ENCODE assay signal across 22 mouse cellular contexts in the genomic region with DNA sequence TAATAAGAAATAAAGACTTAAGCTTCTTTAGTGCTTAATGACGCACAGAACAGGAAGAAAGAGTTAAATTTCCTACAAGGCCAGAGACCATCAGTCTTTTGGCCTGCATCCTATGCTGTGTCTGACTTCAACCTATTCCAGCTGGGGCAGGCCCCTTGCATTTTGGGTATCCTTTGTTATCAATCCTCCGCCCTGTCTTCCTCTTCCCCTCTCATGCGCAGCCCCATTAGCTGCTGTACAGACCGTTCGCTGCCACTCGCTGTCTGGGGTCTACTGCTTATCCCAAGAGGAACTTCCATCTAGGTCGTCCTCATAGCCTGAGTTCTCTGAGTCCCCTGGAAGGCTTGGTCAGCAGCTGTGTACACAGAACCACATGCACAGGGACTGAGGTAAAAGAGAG.
DNase-seq lines count a peak whose midpoint lies in the region; ATAC-seq lines count a peak whose summit lies in the region.
"Had no signal": no experiment of that assay in that cellular context is flagged by ENCODE, and none has a peak within 500 bp of the region (broad histone marks: within the 10 kb centered on the region; RNA-seq: fewer than 3 reads in every experiment).

No protein-coding gene starts in this region.

- ATAC-seq in heart, embryonic 12.5 days (ENCODE audit: insufficient number of reproducible peaks, low FRiP score) = no peak
- 0 out of 2 replicates have a peak, but pooled peaks have one; percentile 41 for ATAC-seq in neural tube, embryonic 14.5 days (ENCODE audit: low read depth)
- ATAC-seq in limb, embryonic 11.5 days (ENCODE audit: insufficient number of reproducible peaks, low FRiP score, low TSS enrichment, low read depth) = peak; percentile 44; the same call in 1 of the 2 replicates
- no peak for ATAC-seq in hindbrain, embryonic 16.5 days
- ATAC-seq: CD4-positive, CD25-positive, alpha-beta regulatory T cell, adult 4 months; forebrain, embryonic 13.5 days; forebrain, embryonic 16.5 days; hindbrain, postnatal 0 days; inflammation-experienced regulatory T-cells, adult 6 months had no signal

- H3K36me3 ChIP-seq in heart, embryonic 10.5 days = no peaks in the 10 kb centered on the region
- H3K36me3 ChIP-seq in heart, embryonic 12.5 days = no peaks in the 10 kb centered on the region
- no peaks in the 10 kb centered on the region for H3K36me3 ChIP-seq in neural tube, embryonic 14.5 days (ENCODE audit: control insufficient read depth, insufficient read depth, low read length)
- H3K36me3 ChIP-seq in limb, embryonic 11.5 days (ENCODE audit: control insufficient read depth, insufficient read depth, low read length) = no peaks in the 10 kb centered on the region
- no peaks in the 10 kb centered on the region for H3K36me3 ChIP-seq in hindbrain, embryonic 16.5 days (ENCODE audit: control insufficient read depth, insufficient read depth, low read length)
- H3K36me3 ChIP-seq: embryonic facial prominence, embryonic 12.5 days; embryonic facial prominence, embryonic 15.5 days; hindbrain, embryonic 12.5 days had no signal

- H3K27ac ChIP-seq in heart, embryonic 10.5 days = no peak overlapping the region
- H3K27ac ChIP-seq in heart, embryonic 12.5 days (ENCODE audit: poor library complexity, severe bottlenecking) = no peak overlapping the region
- no peak overlapping the region for H3K27ac ChIP-seq in neural tube, embryonic 14.5 days (ENCODE audit: low read depth, low read length)
- H3K27ac ChIP-seq in limb, embryonic 11.5 days (replicated peaks; ENCODE audit: low read depth, low read length) = peak overlapping the region; percentile 59; the same call in 1 of the 2 replicates
- no peak overlapping the region for H3K27ac ChIP-seq in hindbrain, embryonic 16.5 days (ENCODE audit: low read depth, low read length)
- H3K27ac ChIP-seq: embryonic facial prominence, embryonic 12.5 days; embryonic facial prominence, embryonic 15.5 days; forebrain, embryonic 13.5 days; hindbrain, embryonic 12.5 days; hindbrain, postnatal 0 days had no signal

- 79% methylated on average over 7 of the region's 7 CpGs for WGBS in heart, embryonic 10.5 days
- 84% methylated on average over 7 of the region's 7 CpGs for WGBS in heart, embryonic 12.5 days
- WGBS in neural tube, embryonic 14.5 days = 58% methylated on average over 7 of the region's 7 CpGs
- WGBS in limb, embryonic 11.5 days = 58% methylated on average over 7 of the region's 7 CpGs
- 74% methylated on average over 7 of the region's 7 CpGs for WGBS in hindbrain, embryonic 16.5 days

- no peaks in the 10 kb centered on the region for H3K9me3 ChIP-seq in heart, embryonic 10.5 days
- no peaks in the 10 kb centered on the region for H3K9me3 ChIP-seq in heart, embryonic 12.5 days (replicated peaks)
- no peaks in the 10 kb centered on the region for H3K9me3 ChIP-seq in neural tube, embryonic 14.5 days (ENCODE audit: control insufficient read depth, low read length)
- H3K9me3 ChIP-seq in limb, embryonic 11.5 days (ENCODE audit: control insufficient read depth, low read length) = no peaks in the 10 kb centered on the region
- no peaks in the 10 kb centered on the region for H3K9me3 ChIP-seq in hindbrain, embryonic 16.5 days (ENCODE audit: control insufficient read depth, low read length)
- H3K9me3 ChIP-seq: embryonic facial prominence, embryonic 12.5 days; embryonic facial prominence, embryonic 15.5 days; forebrain, embryonic 13.5 days; hindbrain, embryonic 12.5 days had no signal

- DNase-seq in heart, embryonic 10.5 days (ENCODE audit: low spot score) = peak; percentile 14
- no peak for DNase-seq in neural tube, embryonic 10.5 days (ENCODE audit: extremely low spot score, low spot score)
- DNase-seq in limb, embryonic 11.5 days (ENCODE audit: low spot score) = peak; percentile 40
- DNase-seq: adrenal gland, adult 2 months; adrenal gland, postnatal 14 days; cerebellum, adult 11 months; cerebellum, adult 2 months; cerebellum, adult 9-11 months; cerebellum, postnatal 25 days; gastrocnemius, postnatal 10 days; gastrocnemius, postnatal 36 days had no signal

- H3K4me2 ChIP-seq in heart, embryonic 12.5 days = no peak overlapping the region
- no peak overlapping the region for H3K4me2 ChIP-seq in neural tube, embryonic 14.5 days (ENCODE audit: low read depth, low read length)
- no peak overlapping the region for H3K4me2 ChIP-seq in limb, embryonic 11.5 days (ENCODE audit: low read depth, severe bottlenecking)
- H3K4me2 ChIP-seq in hindbrain, embryonic 16.5 days (ENCODE audit: low read length) = no peak overlapping the region
- H3K4me2 ChIP-seq: embryonic facial prominence, embryonic 12.5 days; embryonic facial prominence, embryonic 15.5 days; forebrain, embryonic 13.5 days; hindbrain, embryonic 12.5 days had no signal

- no peaks in the 10 kb centered on the region for H3K4me1 ChIP-seq in heart, embryonic 10.5 days
- H3K4me1 ChIP-seq in heart, embryonic 12.5 days (replicated peaks) = peaks cover 4% of the 10 kb centered on the region
- 0 out of 2 replicates have a peak, but pooled peaks cover 4% of the 10 kb centered on the region for H3K4me1 ChIP-seq in neural tube, embryonic 14.5 days (ENCODE audit: control insufficient read depth, insufficient read depth, low read length)
- peaks cover 4% of the 10 kb centered on the region; the same call in 1 of the 2 replicates for H3K4me1 ChIP-seq in limb, embryonic 11.5 days (ENCODE audit: control insufficient read depth, insufficient read depth, low read length)
- H3K4me1 ChIP-seq in hindbrain, embryonic 16.5 days (ENCODE audit: control insufficient read depth, insufficient read depth, low read depth, low read length) = no peaks in the 10 kb centered on the region
- H3K4me1 ChIP-seq: embryonic facial prominence, embryonic 12.5 days; embryonic facial prominence, embryonic 15.5 days; forebrain, embryonic 13.5 days; hindbrain, embryonic 12.5 days had no signal

- H3K27me3 ChIP-seq in heart, embryonic 10.5 days (ENCODE audit: insufficient read depth, poor library complexity, severe bottlenecking) = no peaks in the 10 kb centered on the region
- H3K27me3 ChIP-seq in heart, embryonic 12.5 days (replicated peaks) = no peaks in the 10 kb centered on the region
- no peaks in the 10 kb centered on the region for H3K27me3 ChIP-seq in neural tube, embryonic 14.5 days (ENCODE audit: control insufficient read depth, insufficient read depth, low read length)
- no peaks in the 10 kb centered on the region for H3K27me3 ChIP-seq in limb, embryonic 11.5 days (ENCODE audit: control insufficient read depth, insufficient read depth, low read length)
- no peaks in the 10 kb centered on the region for H3K27me3 ChIP-seq in hindbrain, embryonic 16.5 days (replicated peaks; ENCODE audit: control insufficient read depth, insufficient read depth, low read length)
- H3K27me3 ChIP-seq: embryonic facial prominence, embryonic 12.5 days; embryonic facial prominence, embryonic 15.5 days; forebrain, embryonic 13.5 days; hindbrain, embryonic 12.5 days had no signal

- no peak overlapping the region for H3K4me3 ChIP-seq in heart, embryonic 10.5 days
- H3K4me3 ChIP-seq in heart, embryonic 12.5 days = no peak overlapping the region
- no peak overlapping the region for H3K4me3 ChIP-seq in neural tube, embryonic 14.5 days (ENCODE audit: low read depth, low read length)
- no peak overlapping the region for H3K4me3 ChIP-seq in limb, embryonic 11.5 days (ENCODE audit: low read depth, low read length)
- H3K4me3 ChIP-seq in hindbrain, embryonic 16.5 days (ENCODE audit: low read length) = no peak overlapping the region
- H3K4me3 ChIP-seq: embryonic facial prominence, embryonic 12.5 days; embryonic facial prominence, embryonic 15.5 days; forebrain, embryonic 13.5 days; hindbrain, embryonic 12.5 days had no signal

- H3K9ac ChIP-seq in heart, embryonic 12.5 days = no peak overlapping the region
- H3K9ac ChIP-seq in neural tube, embryonic 14.5 days (replicated peaks; ENCODE audit: low read depth, low read length) = no peak overlapping the region
- H3K9ac ChIP-seq in limb, embryonic 11.5 days (ENCODE audit: low read length) = no peak overlapping the region
- H3K9ac ChIP-seq in hindbrain, embryonic 16.5 days (ENCODE audit: low read depth, low read length) = no peak overlapping the region
- H3K9ac ChIP-seq: embryonic facial prominence, embryonic 12.5 days; embryonic facial prominence, embryonic 15.5 days; forebrain, embryonic 13.5 days; hindbrain, embryonic 12.5 days had no signal

Comparison
In these comparisons a context has a peak if more than half of its experiments do, and no peak if none do; other contexts are left out.
1. ATAC-seq: peak in neural tube, embryonic 14.5 days (single experiment) and limb, embryonic 11.5 days (single experiment); none in heart, embryonic 12.5 days (single experiment) and hindbrain, embryonic 16.5 days (single experiment).